Mouse (Mus musculus) heart, embryonic 10.5 days (tissue): ENCODE measurements around the gene Tcea3. TPM values are rescaled to one million over a fixed set of nuclear protein-coding genes. Genes with fewer than 3 reads are reported as not detected.

ENCODE experiments used
- DNase-seq: peaks from one replicate; pipeline ENCODE4 v3.0.0-alpha.2; 2017; ENCODE audit warnings: low spot score
- H3K27ac ChIP-seq: fragments of 300-500 bp; sonication (generic); 2 replicates; pipeline ENCODE4 v1.5.1; 2016; ENCODE audit warnings: mild to moderate bottlenecking
- H3K27me3 ChIP-seq: fragments of 300-500 bp; sonication (generic); 2 replicates; pipeline ENCODE4 v1.6.1; 2016; ENCODE audit warnings: mild to moderate bottlenecking; ENCODE audit not compliant: poor library complexity, insufficient read depth, severe bottlenecking
- H3K36me3 ChIP-seq: fragments of 300-500 bp; sonication (generic); 2 replicates; pipeline ENCODE4 v1.6.1; 2016; ENCODE audit warnings: mild to moderate bottlenecking, moderate library complexity
- H3K4me1 ChIP-seq: fragments of 300-500 bp; sonication (generic); 2 replicates; pipeline ENCODE4 v1.6.1; 2016; ENCODE audit warnings: mild to moderate bottlenecking
- H3K4me3 ChIP-seq: fragments of 300-500 bp; sonication (generic); 2 replicates; pipeline ENCODE4 v1.5.1; 2016; ENCODE audit warnings: mild to moderate bottlenecking, moderate library complexity
- H3K9me3 ChIP-seq: fragments of 300-500 bp; sonication (generic); 2 replicates; pipeline ENCODE4 v1.6.1; 2016; ENCODE audit warnings: mild to moderate bottlenecking, moderate library complexity
- WGBS: fragments of 180-500 bp; shearing (Covaris S2); methylation state at CpG from one replicate; pipeline ENCODE4 v1.1.7; 2016; 5-methylcytosine and 5-hydroxymethylcytosine counted together
- polyA plus RNA-seq: library from polyadenylated mRNA; unstranded; fragments of >200 nt; fragmentation: Nextera tagmentation; extraction: Ambion mirVana; gene quantifications from 2 replicates; pipeline ENCODE4 v1.2.1, GENCODE M21; 2016

Gene Tcea3
- polyA plus RNA-seq, 1 experiment from 2014 or later = 35.6 TPM

GRCm38 (mm10) chr4:136218595-136219214, 28.8 kb upstream of the Tcea3 start:
- Histone ChIP-seq H3K4me1 (peaks cover 38% of the 10 kb centered on the region), H3K4me3 (peak overlapping the region; percentile 38)

DNA sequence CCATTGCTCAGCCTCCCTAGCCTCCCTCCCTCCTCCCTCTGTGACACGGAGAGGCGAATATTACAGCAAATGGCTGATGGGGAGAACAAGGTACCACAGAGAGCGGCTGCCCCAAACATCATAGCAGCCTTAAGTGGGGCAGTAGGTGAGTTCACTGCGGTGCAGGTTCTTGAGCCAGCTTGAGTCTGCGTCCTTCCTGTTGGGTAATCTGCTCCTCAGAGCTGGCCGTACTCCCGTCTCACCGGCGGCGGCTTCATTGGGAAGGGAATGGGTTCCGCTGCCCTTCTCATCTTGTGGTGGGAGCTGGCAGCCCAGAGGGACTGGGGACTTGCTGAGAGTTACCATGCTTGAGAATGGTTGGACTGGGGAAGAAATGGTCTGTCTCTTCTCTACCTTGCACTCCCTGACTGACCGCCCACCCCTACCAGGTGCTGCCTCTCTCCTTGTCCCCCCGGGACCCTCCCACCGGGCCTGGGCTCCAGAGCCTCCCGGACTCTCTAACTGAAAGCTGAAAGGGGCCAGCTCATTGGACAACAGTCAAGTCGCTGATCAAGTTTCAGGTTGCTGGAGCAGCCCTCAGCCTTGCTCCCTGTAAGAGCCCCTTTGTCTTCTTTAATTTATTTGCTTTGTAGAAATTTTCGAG, 27.3 kb upstream of the Tcea3 start:
- Histone ChIP-seq H3K9me3 (no peaks in the 10 kb centered on the region), H3K27me3 (peaks cover 36% of the 10 kb centered on the region), H3K4me1 (peaks cover 45% of the 10 kb centered on the region), H3K27ac (peak overlapping the region; percentile 32; the same call in 1 of the 2 replicates), H3K4me3 (peak overlapping the region; percentile 47), H3K36me3 (no peaks in the 10 kb centered on the region)
- no peak for DNase-seq
- 5% methylated on average over 17 of the region's 17 CpGs for WGBS

More at GRCm38 (mm10) chr4:136218595-136219214, 28.8 kb upstream of the Tcea3 start:
- DNase-seq = no peak
- 11% methylated on average over 18 of the region's 18 CpGs for WGBS
- Histone ChIP-seq H3K27ac (peak overlapping the region; percentile 74), H3K36me3 (no peaks in the 10 kb centered on the region), H3K9me3 (no peaks in the 10 kb centered on the region), H3K27me3 (peaks cover 40% of the 10 kb centered on the region)

DNA sequence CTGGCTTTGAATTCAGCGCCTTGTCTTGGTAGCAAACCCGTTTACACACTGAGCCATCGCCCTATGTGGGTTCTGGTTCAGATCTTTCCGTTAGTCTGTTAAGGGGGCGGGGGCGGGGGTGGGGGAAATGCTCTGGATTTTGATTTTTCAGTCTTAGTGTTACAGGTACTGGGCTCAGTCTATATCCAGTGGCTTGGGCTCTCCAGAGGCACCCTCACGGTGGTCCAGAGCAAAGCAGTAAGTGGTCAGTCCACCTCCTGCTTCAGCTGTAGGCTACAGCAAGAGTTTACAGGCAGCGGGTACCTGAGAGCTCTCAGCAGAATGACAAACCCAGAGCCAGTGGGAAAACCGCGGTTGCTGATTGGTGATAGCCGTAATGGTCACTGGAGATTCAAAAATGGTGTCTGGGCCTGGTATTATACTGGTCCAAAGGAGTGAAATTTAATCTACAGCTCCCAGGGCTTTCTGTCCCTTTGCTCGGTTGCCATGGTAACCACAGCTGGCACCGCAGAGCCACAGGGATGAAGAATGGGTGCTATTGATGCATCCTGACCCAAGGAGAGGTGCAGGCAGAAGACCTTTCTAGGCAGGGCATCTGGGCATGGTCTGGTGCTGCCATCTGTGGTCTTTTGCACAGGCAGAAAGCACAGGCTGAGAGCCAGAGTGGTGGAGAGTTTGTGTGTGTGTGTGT, 23.8 kb upstream of the Tcea3 start:
- Histone ChIP-seq H3K4me3 (no peak overlapping the region), H3K36me3 (no peaks in the 10 kb centered on the region), H3K27ac (no peak overlapping the region), H3K9me3 (no peaks in the 10 kb centered on the region), H3K4me1 (peaks cover 43% of the 10 kb centered on the region), H3K27me3 (peaks cover 31% of the 10 kb centered on the region)
- WGBS = 69% methylated on average over 13 of the region's 13 CpGs
- no peak for DNase-seq

- H3K36me3 ChIP-seq = no peaks in the 10 kb centered on the region
- DNase-seq = no peak
- 68% methylated on average over 5 of the region's 5 CpGs for WGBS
- peaks cover 26% of the 10 kb centered on the region for H3K27me3 ChIP-seq
- no peaks in the 10 kb centered on the region for H3K9me3 ChIP-seq
- peaks cover 42% of the 10 kb centered on the region for H3K4me1 ChIP-seq
- H3K4me3 ChIP-seq = no peak overlapping the region
- no peak overlapping the region for H3K27ac ChIP-seq
Observed at GRCm38 (mm10) chr4:136224240-136224559, 23.3 kb upstream of the Tcea3 start.

- 76% methylated on average over 23 of the region's 23 CpGs for WGBS
- Histone ChIP-seq H3K4me1 (peaks cover 35% of the 10 kb centered on the region), H3K27me3 (peaks cover 20% of the 10 kb centered on the region), H3K36me3 (no peaks in the 10 kb centered on the region), H3K9me3 (no peaks in the 10 kb centered on the region), H3K27ac (no peak overlapping the region), H3K4me3 (no peak overlapping the region)
- no peak for DNase-seq
Observed at GRCm38 (mm10) chr4:136224677-136225460, 22.7 kb upstream of the Tcea3 start.

DNA sequence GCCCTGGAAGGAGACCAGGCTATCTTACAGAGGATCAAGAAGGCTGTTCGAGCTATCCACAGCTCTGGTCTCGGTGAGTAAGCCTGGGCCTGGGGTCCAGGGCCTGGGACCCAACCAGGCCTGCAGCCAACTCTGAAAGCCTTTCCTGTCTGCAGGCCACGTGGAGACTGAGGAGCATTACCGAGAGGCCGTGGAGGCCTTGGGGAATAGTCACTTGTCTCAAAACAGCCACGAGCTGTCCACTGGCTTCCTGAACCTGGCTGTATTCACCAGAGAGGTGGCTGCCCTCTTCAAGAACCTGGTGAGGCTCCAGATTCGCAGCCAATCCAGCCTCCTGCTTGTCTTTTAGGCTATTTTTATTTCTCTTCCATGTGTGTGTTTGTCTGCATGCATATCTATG, 20.1 kb upstream of the Tcea3 start:
- no peak overlapping the region for H3K4me3 ChIP-seq
- peaks cover 7% of the 10 kb centered on the region; the same call in 1 of the 2 replicates for H3K27me3 ChIP-seq
- peaks cover 25% of the 10 kb centered on the region for H3K4me1 ChIP-seq
- WGBS = 59% methylated on average over 7 of the region's 7 CpGs
- H3K27ac ChIP-seq = no peak overlapping the region
- DNase-seq = no peak
- no peaks in the 10 kb centered on the region for H3K36me3 ChIP-seq
- H3K9me3 ChIP-seq = no peaks in the 10 kb centered on the region

DNA sequence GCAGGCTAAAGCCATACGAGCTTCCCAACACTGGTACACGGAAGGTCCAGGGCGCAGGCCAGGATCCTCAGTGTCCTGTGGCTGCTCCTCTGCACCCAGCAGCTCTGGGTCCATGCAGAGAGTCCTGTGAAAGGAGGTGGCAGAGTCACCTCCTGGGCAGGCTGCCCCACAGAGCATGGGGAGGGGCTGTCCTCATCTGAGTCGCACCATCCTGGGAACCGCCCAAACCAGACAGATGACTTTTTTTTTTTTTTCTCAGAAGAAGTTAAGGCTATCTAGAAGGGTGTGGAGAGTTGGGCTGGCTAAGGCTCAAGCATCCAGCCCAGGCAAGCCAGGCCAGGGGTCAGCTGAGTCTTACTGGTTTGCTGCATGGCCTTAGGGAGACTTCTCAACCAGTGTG, 18.9 kb upstream of the Tcea3 start:
- Histone ChIP-seq H3K4me1 (peaks cover 24% of the 10 kb centered on the region), H3K27me3 (peaks cover 15% of the 10 kb centered on the region), H3K27ac (no peak overlapping the region), H3K4me3 (no peak overlapping the region), H3K36me3 (no peaks in the 10 kb centered on the region), H3K9me3 (no peaks in the 10 kb centered on the region)
- WGBS = 65% methylated on average over 5 of the region's 5 CpGs
- no peak for DNase-seq

GRCm38 (mm10) chr4:136238669-136239068, 8.9 kb upstream of the Tcea3 start:
- peaks cover 33% of the 10 kb centered on the region for H3K4me1 ChIP-seq
- H3K27me3 ChIP-seq = peaks cover 81% of the 10 kb centered on the region
- H3K27ac ChIP-seq = no peak overlapping the region
- WGBS = 11% methylated on average over 13 of the region's 13 CpGs
- 0 out of 2 replicates have a peak, but pooled peaks cover 10% of the 10 kb centered on the region for H3K36me3 ChIP-seq
- no peaks in the 10 kb centered on the region for H3K9me3 ChIP-seq
- no peak for DNase-seq
- H3K4me3 ChIP-seq = peak overlapping the region; percentile 33

DNA sequence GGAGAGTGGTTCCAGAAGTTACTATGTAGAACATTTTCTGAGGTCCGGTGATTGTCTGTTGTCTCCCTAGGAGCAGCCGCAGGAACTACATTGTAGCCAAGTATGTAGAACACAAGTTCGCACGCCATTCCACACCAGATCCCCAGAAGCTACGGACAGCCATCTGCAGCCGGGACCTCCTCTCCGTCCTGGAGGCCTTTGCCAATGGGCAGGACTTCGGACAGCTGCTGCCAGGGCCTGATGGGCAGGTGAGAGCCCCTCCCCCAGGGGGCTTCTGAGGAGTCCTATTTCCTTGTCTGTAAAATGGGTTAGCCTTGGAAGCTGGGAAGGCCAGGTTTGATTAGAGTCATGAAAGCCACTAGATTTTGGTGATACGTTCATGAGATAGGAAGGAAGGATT, 8.4 kb upstream of the Tcea3 start:
- 59% methylated on average over 9 of the region's 9 CpGs for whole genome bisulfite sequencing
- Histone ChIP-seq H3K27me3 (peaks cover 81% of the 10 kb centered on the region), H3K4me1 (peaks cover 34% of the 10 kb centered on the region), H3K9me3 (no peaks in the 10 kb centered on the region), H3K36me3 (0 out of 2 replicates have a peak, but pooled peaks cover 9% of the 10 kb centered on the region), H3K4me3 (no peak overlapping the region), H3K27ac (no peak overlapping the region)
- DNase-seq = no peak

DNA sequence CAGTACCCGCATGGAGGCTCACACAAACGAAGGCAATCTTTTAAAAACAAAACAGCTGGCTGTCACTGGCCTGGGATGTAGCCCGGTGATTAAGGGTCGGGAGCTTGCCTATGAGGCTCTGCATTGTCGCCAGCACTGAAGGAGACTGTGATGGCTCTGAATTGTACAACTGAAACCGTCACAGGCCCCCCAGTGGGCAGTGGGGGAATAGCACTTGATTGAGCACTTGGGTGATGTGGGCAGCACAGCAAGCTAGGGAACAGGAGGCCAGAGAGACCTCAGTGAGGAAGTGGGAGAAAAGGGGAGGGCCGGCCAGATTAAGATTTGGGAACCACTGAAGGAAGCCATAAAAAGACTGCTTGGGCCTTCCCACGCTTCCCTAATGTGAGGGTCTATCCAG, 7.9 kb upstream of the Tcea3 start:
- Histone ChIP-seq H3K27ac (no peak overlapping the region), H3K4me1 (peaks cover 39% of the 10 kb centered on the region), H3K36me3 (0 out of 2 replicates have a peak, but pooled peaks cover 6% of the 10 kb centered on the region), H3K4me3 (no peak overlapping the region), H3K27me3 (peaks cover 80% of the 10 kb centered on the region), H3K9me3 (no peaks in the 10 kb centered on the region)
- 17% methylated on average over 8 of the region's 8 CpGs for WGBS
- DNase-seq = peak; percentile 87

GRCm38 (mm10) chr4:136240123-136240522, 7.4 kb upstream of the Tcea3 start:
- 54% methylated on average over 14 of the region's 14 CpGs for WGBS
- Histone ChIP-seq H3K4me3 (no peak overlapping the region), H3K4me1 (peaks cover 44% of the 10 kb centered on the region), H3K27me3 (peaks cover 83% of the 10 kb centered on the region), H3K9me3 (no peaks in the 10 kb centered on the region), H3K27ac (no peak overlapping the region), H3K36me3 (0 out of 2 replicates have a peak, but pooled peaks cover 6% of the 10 kb centered on the region)
- DNase-seq = no peak

GRCm38 (mm10) chr4:136240955-136241354, 6.6 kb upstream of the Tcea3 start:
- H3K4me3 ChIP-seq = no peak overlapping the region
- H3K36me3 ChIP-seq = 0 out of 2 replicates have a peak, but pooled peaks cover 6% of the 10 kb centered on the region
- 59% methylated on average over 8 of the region's 8 CpGs for WGBS
- H3K9me3 ChIP-seq = no peaks in the 10 kb centered on the region
- no peak for DNase-seq
- H3K27me3 ChIP-seq = peaks cover 92% of the 10 kb centered on the region
- no peak overlapping the region for H3K27ac ChIP-seq
- H3K4me1 ChIP-seq = peaks cover 48% of the 10 kb centered on the region
